Mouse (Mus musculus) brown adipose tissue, adult 24 weeks (tissue): ENCODE results near the gene Fem1b. TPM values are rescaled to one million over a fixed set of nuclear protein-coding genes. Genes with fewer than 3 reads are reported as not detected.
A peak's percentile ranks its signal among the peaks of the same experiment; 100 is the strongest.
"Not testable (repeated sequence)": the region's sequence is repeated elsewhere in the genome, so short reads cannot be mapped to it uniquely, and the experiment has no call there.

ENCODE experiments used
- H3K27ac ChIP-seq: fragments of 200-500 bp; replicated peaks from 2 replicates; pipeline ENCODE4 v1.5.1; 2012; ENCODE audit warnings: low read depth, mild to moderate bottlenecking, low read length
- H3K4me1 ChIP-seq: fragments of 200-500 bp; 2 replicates; pipeline ENCODE4 v1.6.1; 2012; ENCODE audit warnings: low read length, mixed read lengths; ENCODE audit not compliant: control insufficient read depth, insufficient read depth, insufficient read length
- H3K4me3 ChIP-seq: fragments of 200-500 bp; 2 replicates; pipeline ENCODE4 v1.5.1; 2012; ENCODE audit warnings: low read depth, mild to moderate bottlenecking, low read length, moderate library complexity; ENCODE audit not compliant: insufficient read depth
- polyA plus RNA-seq: library from polyadenylated mRNA; stranded (reverse); fragments of >200 nt; gene quantifications from 2 replicates; pipeline ENCODE4 v1.2.4, GENCODE M21; 2012; ENCODE audit not compliant: missing spikeins, insufficient read depth, insufficient read length

Gene Fem1b
- polyA plus RNA-seq, 1 experiment, result 5.9 TPM

DNA sequence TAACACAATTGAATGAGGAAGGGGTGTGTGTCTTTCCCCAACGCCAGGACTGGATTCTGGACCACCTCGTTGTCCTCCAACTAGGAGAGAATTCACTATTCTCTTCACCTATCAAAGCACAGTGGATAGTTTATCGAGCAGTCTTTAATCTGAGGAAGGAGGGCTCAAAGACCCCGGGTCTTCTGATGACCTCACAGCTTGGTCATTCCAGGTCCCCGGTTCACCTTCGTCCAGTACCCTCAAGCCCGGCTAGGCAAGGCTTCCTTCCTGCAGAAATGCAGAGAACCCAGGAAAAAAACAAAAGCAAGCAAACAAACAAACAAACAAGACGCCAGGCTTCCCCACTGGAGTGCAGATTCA is 26.4 kb upstream of the Fem1b start:
- peak overlapping the region; percentile 81 for H3K4me3 ChIP-seq
- no peaks in the 10 kb centered on the region for H3K4me1 ChIP-seq
- H3K27ac ChIP-seq, result no peak overlapping the region

DNA sequence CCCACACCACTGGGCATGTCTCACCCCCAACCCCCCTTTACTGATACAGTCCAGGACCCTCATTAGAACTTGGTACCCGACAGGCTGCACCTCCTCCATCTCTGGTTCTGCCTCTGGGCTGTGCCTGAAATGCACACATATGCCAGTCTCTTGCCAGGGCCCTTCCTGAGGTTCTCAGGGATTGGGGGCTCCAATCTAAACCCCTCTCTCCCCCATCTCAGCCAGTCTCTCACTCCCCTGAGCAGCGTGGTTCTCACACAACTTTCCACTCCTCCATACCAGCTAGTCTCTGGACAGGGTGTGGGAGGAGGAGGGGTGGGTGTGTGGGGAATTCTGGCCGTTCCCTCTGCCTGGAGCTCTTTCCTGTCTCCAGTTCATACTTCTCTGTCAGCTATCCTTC is 25.9 kb upstream of the Fem1b start:
- H3K4me1 ChIP-seq, result no peaks in the 10 kb centered on the region
- no peak overlapping the region for H3K4me3 ChIP-seq
- H3K27ac ChIP-seq, result no peak overlapping the region

DNA sequence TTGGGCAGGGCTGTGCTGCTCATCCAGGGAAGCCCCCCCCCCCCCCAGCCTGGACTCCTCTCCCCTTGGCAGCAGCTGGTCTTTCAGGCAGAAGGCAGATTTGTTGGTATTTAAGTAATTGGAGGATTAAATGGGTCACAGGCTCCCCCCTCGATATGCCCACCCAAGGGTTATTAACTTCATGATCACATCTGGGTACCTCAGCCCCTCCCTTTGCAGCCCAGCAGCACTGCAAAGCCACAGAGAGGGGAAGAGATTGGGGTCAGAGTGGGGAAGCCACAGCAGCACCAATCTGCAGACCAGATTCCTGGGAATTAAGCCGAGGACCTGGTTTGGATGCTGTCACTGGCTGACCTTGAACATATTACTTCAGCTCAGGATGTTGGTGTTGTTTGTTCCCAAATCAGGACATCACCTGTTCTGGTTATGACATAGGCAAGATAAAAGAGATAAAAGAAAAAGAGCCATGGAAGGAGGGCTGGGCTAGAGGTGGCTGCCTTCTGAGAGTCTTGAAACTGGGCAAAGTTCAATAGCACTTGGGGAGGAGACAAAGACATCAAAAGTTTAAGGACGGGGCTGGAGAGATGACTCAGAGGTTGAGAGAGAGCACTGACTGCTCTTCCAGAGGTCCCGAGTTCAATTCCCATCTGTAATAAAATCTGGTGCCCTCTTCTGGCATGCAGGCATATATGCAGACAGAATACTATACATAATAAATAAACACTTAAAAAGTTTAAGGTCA is 24.1 kb upstream of the Fem1b start:
- no peaks in the 10 kb centered on the region for H3K4me1 ChIP-seq
- H3K27ac ChIP-seq, result no peak overlapping the region
- no peak overlapping the region for H3K4me3 ChIP-seq

DNA sequence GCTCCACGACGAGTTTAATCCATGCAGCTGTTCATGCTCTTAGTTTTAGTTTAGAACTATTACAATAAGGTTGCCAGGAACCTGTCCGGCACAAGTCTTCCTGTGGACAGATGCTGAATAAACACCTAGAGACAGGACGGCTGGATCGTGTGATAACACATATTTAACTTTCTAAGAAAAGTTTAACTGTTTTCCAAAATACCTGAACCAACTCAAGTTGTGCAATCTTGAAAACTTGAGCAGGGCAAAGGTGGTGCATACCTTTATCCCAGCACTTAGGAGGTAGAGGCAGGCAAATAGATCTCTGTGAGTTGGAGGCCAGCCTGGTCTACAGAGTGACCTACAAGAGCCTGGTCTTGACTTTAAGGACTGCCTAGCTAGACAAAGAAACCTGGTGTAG is 23.2 kb upstream of the Fem1b start:
- Histone ChIP-seq H3K27ac (no peak overlapping the region), H3K4me1 (no peaks in the 10 kb centered on the region), H3K4me3 (no peak overlapping the region)

DNA sequence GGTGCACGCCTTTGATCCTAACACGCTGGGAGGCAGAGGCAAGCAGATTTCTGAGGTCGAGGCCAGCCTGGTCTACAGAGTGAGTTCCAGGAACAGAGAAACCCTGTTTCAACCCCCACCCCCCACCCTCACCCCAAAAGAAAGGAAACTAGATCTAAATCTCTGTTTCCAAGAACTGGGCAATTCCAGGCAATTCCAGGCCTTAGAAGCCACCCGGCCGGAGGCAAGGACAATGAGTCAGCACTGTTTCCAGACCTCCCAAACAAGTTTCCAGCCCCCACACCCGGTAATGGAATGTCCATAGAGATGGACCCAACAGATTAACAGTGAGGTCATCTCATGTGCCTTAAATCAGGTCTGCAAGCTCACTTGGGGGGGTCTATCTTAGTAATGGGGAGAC is 18.1 kb upstream of the Fem1b start:
- Histone ChIP-seq H3K27ac (no peak overlapping the region), H3K4me1 (no peaks in the 10 kb centered on the region), H3K4me3 (no peak overlapping the region)

DNA sequence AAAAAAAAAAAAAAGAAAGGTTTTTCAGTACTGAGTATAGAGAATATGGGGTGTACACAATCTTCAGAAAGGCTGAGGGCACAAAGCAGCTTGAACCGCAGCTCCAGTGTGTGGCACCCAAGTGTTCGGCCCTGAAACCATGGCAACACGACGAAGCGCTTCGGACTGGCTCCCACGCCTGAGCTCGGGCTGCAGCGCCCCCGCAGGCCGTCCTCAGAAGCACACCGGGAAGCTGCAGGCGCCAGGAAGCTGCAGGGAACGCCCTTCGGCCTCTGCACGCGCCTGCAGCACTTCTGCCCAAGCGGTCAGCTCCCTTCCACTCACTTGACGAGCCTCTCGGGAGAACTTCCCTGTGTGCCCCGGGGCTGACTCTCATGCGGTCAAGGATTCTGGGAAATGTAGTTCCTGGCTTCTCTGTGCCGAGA is 16.9 kb upstream of the Fem1b start:
- no peak overlapping the region for H3K27ac ChIP-seq
- peak overlapping the region; percentile 10 for H3K4me3 ChIP-seq

DNA sequence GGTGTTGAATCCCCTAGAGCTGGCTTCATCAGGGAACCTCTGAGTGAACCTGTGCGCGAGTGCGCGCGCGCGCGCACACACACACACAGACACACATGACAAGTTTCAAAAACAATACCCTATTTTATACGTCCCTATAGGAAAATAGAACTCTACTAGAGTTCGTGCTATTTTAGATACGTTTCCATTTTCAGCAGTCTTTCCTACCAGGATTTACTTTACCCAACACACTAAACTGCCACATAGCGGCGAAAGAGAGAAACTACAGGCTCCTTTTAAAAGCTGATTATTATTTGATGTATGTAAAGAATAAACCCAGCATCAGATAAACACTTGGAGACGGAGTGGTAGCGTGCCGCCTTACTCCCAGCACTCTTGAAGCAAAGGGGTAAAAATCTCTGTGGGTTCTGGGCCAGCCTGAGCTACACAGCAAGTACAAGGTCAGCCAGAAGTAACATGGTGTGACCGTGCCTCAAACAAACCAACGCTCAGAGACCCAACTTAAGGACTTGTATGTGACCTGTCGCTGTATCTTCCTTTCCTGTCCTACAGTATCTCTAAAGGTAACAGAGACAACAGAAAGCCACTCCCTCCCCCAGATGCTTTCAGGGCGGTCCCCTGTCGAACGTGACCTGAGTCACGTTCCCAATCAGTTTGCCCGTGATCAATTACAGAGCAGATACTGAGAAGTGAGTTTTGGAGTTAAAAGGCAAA is 16.4 kb upstream of the Fem1b start:
- Histone ChIP-seq H3K4me3 (peak overlapping the region; percentile 10), H3K27ac (no peak overlapping the region), H3K4me1 (no peaks in the 10 kb centered on the region)

More for the DNA sequence above, 16.9 kb upstream of the Fem1b start:
- H3K4me1 ChIP-seq, result no peaks in the 10 kb centered on the region

DNA sequence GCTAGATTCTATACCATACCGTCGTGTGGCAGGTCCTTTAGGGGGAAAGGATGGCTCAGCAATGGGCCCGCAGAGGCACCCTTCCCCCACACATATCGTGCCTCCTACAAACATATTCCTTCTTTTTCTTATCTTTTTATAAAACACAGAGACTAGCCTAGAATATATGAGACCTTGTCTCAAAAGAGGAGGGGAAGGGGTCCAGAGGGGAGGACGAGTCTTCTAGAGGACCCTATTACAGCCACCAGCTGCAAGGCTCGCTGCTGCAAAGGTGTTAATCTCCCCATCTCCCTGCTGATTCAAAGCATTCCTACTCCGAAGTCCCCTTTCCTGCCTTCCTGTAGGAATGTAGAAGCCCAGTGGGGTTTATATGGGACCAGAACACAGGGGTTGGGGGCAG is 14.7 kb upstream of the Fem1b start:
- Histone ChIP-seq H3K27ac (no peak overlapping the region), H3K4me3 (no peak overlapping the region), H3K4me1 (no peaks in the 10 kb centered on the region)

DNA sequence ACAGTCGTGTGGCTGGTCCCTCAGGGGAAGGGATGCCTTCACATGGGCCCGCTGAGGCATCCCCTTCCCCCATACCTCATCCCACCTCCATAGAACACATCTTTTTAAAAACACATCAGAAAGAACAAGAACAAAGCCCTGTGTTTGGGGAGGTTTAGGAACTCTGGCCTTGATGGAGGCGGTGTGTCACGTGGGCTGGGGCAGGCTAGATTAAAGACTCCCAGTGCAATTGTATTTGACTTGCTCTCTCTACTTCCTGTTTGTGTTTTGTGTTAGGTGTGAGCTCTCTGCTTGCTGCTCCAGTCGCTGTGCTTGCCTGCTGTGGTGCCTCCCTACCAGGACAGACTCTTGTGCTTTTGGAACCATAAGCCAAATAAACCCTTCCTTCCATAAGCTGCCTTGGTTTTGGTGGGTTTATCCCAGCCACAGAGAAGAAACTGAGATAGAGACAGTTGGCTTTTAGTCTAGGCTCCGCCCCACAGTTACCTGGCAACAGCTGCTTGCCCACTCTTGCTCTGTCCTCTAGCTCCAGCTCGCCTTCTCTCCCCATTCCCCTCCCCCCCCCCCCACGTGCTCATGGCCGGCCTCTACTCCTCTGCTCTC is 14.2 kb upstream of the Fem1b start:
- H3K4me3 ChIP-seq, result no peak overlapping the region
- no peak overlapping the region for H3K27ac ChIP-seq
- H3K4me1 ChIP-seq, result no peaks in the 10 kb centered on the region

DNA sequence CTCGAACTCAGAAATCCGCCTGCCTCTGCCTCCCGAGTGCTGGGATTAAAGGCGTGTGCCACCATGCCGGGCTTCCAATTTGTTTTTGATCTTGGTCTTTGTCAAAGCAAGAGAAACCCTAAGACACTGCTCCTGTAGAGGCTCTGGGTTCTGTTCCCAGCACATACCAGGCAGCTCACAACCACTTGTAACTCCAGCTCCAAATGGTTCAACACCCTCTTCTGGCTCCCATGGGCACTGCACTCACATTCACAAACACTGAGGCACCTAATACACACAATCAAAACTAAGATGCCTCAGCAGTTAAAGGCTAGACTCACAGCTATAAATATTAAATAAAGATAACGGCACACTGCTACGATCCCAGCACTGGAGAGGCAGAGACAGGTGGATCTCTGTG is 10.1 kb upstream of the Fem1b start:
- Histone ChIP-seq H3K27ac (no peak overlapping the region), H3K4me3 (no peak overlapping the region), H3K4me1 (no peaks in the 10 kb centered on the region)

DNA sequence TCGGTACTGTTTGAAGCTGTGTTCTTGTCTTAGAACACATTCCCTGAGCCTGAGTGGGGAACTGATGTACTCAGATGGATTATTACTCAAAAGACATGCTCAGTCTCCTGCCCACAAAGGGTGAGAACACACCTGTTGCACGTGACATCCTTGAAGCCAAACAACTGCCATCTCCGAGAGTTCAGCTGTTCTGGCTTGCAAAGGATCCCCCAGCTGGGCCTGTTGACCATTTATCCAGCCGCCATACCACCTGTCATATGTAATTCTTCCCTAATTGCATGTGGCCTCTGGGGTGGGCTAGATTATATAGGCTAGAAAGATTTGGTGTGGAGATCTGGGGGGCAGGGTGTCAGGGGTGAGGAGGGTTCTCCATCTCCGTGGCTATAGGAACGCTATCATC is 9.1 kb upstream of the Fem1b start:
- Histone ChIP-seq H3K4me3 (no peak overlapping the region), H3K27ac (no peak overlapping the region), H3K4me1 (no peaks in the 10 kb centered on the region)

DNA sequence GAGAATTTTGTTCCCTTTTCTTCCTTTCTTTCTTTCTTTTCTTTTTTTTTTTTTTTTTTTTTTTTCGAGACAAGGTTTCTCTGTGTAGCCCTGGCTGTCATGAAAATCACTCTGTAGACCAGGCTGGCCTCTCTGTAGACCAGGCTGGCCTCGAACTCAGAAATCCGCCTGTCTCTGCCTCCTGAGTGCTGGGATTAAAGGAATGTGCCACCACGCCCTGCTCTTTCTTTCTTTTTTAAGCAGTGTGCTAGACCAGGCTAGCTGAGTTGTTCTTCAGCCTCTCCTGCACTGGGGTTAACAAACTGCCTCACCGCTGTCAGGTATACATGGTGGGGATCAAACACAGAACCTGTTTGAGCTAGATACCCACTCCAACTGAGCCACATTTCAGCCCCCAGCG is 8.2 kb upstream of the Fem1b start:
- not testable (repeated sequence) for H3K27ac ChIP-seq, H3K4me3 ChIP-seq, H3K4me1 ChIP-seq

DNA sequence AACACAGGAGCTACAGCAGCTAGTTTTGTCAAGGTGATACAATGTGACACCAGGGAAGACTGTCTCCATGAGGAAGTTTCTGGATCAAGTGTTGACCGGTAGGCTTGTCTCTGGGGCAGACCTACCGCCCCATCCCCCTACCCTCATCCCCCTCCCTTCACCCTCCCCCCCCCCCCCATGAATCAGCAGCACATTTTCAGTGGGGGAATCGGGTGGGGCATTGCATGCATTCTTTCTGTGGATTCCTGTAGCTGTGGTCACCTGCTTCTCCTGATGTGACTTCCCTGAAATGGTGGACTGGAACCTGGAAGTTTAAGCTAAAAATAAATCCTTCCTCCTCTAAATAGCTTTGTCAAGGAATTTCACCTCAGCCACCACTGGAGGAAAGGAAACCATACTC is 7.8 kb upstream of the Fem1b start:
- Histone ChIP-seq H3K4me1 (no peaks in the 10 kb centered on the region), H3K27ac (no peak overlapping the region), H3K4me3 (no peak overlapping the region)

DNA sequence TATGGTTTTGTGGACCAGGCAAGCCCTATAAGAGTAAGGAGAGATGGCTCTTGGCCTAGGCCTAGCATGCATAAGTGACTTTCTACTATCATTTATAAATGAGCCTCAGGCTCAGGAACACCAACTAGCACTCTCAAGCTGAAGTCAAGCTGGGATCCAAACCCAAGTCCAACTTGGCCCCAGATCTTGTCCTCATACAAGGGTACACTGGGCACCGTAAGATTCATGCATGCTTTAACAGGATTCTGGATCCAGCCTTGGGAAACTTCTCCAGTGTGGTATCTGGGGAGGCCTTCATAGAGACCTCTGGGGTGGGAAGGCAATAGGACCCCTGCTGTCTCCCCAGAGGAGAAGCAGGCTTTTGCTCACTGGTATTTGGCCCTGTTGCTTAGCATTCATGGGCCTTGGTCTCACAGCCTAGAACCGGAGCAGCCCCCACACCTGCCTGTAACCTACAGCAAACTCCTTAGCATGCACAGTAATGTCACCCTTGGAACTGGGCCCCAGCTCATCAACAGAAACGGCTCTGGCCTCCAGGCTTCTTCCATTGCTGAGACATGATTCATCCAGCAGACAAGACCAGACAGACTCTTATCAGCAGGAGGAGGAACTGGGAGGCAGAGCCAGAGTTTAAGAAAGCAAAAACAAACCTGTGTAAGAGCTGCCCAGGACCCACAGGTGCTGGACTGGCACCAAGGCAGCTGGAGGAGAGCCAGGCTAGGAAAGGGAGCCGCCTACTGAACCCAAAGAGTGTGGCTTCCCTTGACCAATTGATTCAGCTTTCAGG is 6.3 kb upstream of the Fem1b start:
- H3K4me3 ChIP-seq, result no peak overlapping the region
- no peak overlapping the region for H3K27ac ChIP-seq

DNA sequence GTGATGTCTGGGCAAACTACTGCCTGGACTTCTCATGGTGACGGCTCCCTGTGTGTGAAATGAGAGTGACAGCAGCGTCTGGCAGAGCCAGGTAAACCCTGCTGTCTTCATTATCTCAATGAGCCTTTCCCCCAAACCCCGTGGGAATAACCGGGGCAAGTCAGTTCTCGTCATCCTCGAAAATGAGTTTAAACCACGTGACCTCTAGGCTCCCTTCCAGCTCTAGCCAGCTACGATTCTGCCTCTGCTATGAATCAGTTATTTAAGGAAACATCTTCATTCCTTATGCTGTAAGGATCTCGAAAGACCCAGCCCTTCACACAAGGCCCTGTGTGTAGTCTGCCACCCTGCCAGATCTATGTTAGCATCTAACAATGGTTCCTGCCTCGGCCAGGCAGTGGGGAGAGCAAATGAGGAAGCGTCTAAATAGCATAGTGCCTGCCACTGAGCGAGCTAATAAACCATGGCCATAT is 5.4 kb upstream of the Fem1b start:
- no peak overlapping the region for H3K27ac ChIP-seq
- no peak overlapping the region for H3K4me3 ChIP-seq

More for the DNA sequence above, 6.3 kb upstream of the Fem1b start:
- no peaks in the 10 kb centered on the region for H3K4me1 ChIP-seq

More for the DNA sequence above, 5.4 kb upstream of the Fem1b start:
- H3K4me1 ChIP-seq, result 0 out of 2 replicates have a peak, but pooled peaks cover 2% of the 10 kb centered on the region
